Mouse (Mus musculus): Measurements from ENCODE around the gene Fam229b. TPM values are rescaled to one million over a fixed set of nuclear protein-coding genes. Genes with fewer than 3 reads are reported as not detected.

Fam229b gene
- total and polyA plus RNA-seq, 3 experiments: 3.3 to 6.5 (median 4.6) TPM

- H3K4me1 ChIP-seq (ENCODE audit: control insufficient read depth, insufficient read depth, low read length): no peaks in the 10 kb centered on the region
- 81% methylated on average over 4 of the region's 4 CpGs for WGBS
- H3K36me3 ChIP-seq (ENCODE audit: control insufficient read depth, insufficient read depth, low read length): peaks cover 6% of the 10 kb centered on the region
- TF ChIP-seq CTCF (IDR thresholded peaks at IDR 0.05) (no peak), EP300 (IDR thresholded peaks at IDR 0.05; ENCODE audit: insufficient read depth, low read depth, low read length) (no peak), POLR2A (IDR thresholded peaks at IDR 0.05; ENCODE audit: insufficient read depth, low read depth, low read length) (no peak)
- intact Hi-C loops (cut with DNase I): no loop called here
- no peaks in the 10 kb centered on the region for H3K27me3 ChIP-seq (ENCODE audit: control insufficient read depth, insufficient read depth, low read length)
- no peak for DNase-seq
- no peaks in the 10 kb centered on the region for H3K79me2 ChIP-seq (replicated peaks; ENCODE audit: control insufficient read depth, insufficient read depth, low read length)
- no peak overlapping the region for H3K27ac ChIP-seq
- no peak overlapping the region for H3K9ac ChIP-seq (ENCODE audit: low read depth, low read length)
- no peak overlapping the region for H3K4me3 ChIP-seq
Measured at GRCm38 (mm10) chr10:39109489-39109874, 24.2 kb downstream of the Fam229b start.

GRCm38 (mm10) chr10:39108837-39109488, 24.8 kb downstream of the Fam229b start:
- TF ChIP-seq POLR2A (IDR thresholded peaks at IDR 0.05; ENCODE audit: insufficient read depth, low read depth, low read length) (no peak), CTCF (IDR thresholded peaks at IDR 0.05) (no peak), EP300 (IDR thresholded peaks at IDR 0.05; ENCODE audit: insufficient read depth, low read depth, low read length) (no peak)
- Histone ChIP-seq H3K79me2 (replicated peaks; ENCODE audit: control insufficient read depth, insufficient read depth, low read length) (no peaks in the 10 kb centered on the region), H3K27me3 (ENCODE audit: control insufficient read depth, insufficient read depth, low read length) (no peaks in the 10 kb centered on the region), H3K9ac (ENCODE audit: low read depth, low read length) (no peak overlapping the region), H3K27ac (no peak overlapping the region), H3K4me3 (no peak overlapping the region), H3K4me1 (ENCODE audit: control insufficient read depth, insufficient read depth, low read length) (no peaks in the 10 kb centered on the region), H3K36me3 (ENCODE audit: control insufficient read depth, insufficient read depth, low read length) (peaks cover 6% of the 10 kb centered on the region)
- no peak for DNase-seq
- WGBS: 68% methylated on average over 10 of the region's 10 CpGs
- intact Hi-C loops (cut with DNase I): no loop called here

DNA sequence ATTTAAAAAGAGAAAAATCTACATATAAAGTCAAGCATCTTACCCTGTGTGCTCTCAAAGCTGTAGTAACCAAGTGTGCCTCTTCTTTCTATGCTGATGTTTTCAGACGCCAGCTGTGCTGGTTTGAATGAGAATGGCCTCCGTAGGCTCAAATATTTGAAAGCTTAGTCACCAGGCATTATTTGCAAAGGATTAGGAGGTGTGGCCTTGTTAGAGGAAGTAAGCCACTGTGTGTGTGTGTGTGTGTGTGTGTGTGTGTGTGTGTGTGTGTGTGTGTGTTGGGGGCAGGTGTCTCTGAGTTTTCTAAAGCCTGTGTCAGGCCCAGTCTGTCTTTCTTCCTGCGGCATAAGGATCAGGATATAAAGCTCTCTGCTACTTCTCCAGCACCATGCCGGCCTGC, 26.8 kb downstream of the Fam229b start:
- H3K4me3 ChIP-seq: no peak overlapping the region
- TF ChIP-seq CTCF (IDR thresholded peaks at IDR 0.05) (no peak), POLR2A (IDR thresholded peaks at IDR 0.05; ENCODE audit: insufficient read depth, low read depth, low read length) (no peak), EP300 (IDR thresholded peaks at IDR 0.05; ENCODE audit: insufficient read depth, low read depth, low read length) (no peak)
- no peak for DNase-seq
- H3K27me3 ChIP-seq (ENCODE audit: control insufficient read depth, insufficient read depth, low read length): no peaks in the 10 kb centered on the region
- no peaks in the 10 kb centered on the region for H3K4me1 ChIP-seq (ENCODE audit: control insufficient read depth, insufficient read depth, low read length)
- whole genome bisulfite sequencing: 71% methylated on average over 4 of the region's 4 CpGs
- no peaks in the 10 kb centered on the region for H3K79me2 ChIP-seq (replicated peaks; ENCODE audit: control insufficient read depth, insufficient read depth, low read length)
- no peak overlapping the region for H3K9ac ChIP-seq (ENCODE audit: low read depth, low read length)
- intact Hi-C loops (cut with DNase I): no loop called here
- H3K27ac ChIP-seq: no peak overlapping the region
- H3K36me3 ChIP-seq (ENCODE audit: control insufficient read depth, insufficient read depth, low read length): peaks cover 6% of the 10 kb centered on the region

GRCm38 (mm10) chr10:39106413-39106812, 27.3 kb downstream of the Fam229b start:
- Histone ChIP-seq H3K27ac (no peak overlapping the region), H3K79me2 (replicated peaks; ENCODE audit: control insufficient read depth, insufficient read depth, low read length) (no peaks in the 10 kb centered on the region), H3K27me3 (ENCODE audit: control insufficient read depth, insufficient read depth, low read length) (no peaks in the 10 kb centered on the region), H3K4me1 (ENCODE audit: control insufficient read depth, insufficient read depth, low read length) (no peaks in the 10 kb centered on the region), H3K4me3 (no peak overlapping the region), H3K9ac (ENCODE audit: low read depth, low read length) (no peak overlapping the region), H3K36me3 (ENCODE audit: control insufficient read depth, insufficient read depth, low read length) (peaks cover 6% of the 10 kb centered on the region)
- intact Hi-C loops (cut with DNase I): no loop called here
- no peak for TF ChIP-seq POLR2A (IDR thresholded peaks at IDR 0.05; ENCODE audit: insufficient read depth, low read depth, low read length)
- TF ChIP-seq CTCF (IDR thresholded peaks at IDR 0.05): no peak
- TF ChIP-seq EP300 (IDR thresholded peaks at IDR 0.05; ENCODE audit: insufficient read depth, low read depth, low read length): no peak
- no peak for DNase-seq
- WGBS: 73% methylated on average over 3 of the region's 3 CpGs

DNA sequence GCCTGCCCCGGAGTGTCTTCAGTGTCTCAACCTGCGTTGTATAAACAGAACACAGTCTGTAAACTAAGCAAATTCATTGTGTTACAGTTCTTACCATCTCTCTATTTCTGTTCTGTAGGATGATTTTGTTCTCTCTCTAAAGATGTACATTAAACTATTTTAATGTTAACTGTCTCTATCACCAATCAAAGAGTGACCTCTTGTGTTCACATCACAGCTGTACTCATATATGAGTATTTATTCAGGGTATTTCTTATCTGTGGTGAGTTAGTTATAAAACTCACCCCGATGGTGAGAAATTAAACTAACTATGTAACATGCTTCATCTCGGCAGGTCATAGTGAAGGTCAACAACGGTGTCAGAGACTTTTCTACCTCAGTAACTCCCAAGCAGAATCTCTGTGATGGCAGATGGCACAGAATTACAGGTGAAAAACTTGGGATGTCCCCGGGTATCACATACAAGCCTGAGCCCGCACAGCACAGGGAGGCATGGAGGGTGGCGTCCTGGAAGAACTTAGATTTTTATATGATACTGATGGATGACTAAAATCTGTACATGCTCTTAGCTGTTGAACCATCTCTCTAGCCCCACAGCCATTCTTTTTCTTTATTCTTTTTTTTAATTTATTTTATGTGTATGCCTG, 28.8 kb downstream of the Fam229b start:
- no peak overlapping the region for H3K4me3 ChIP-seq
- H3K36me3 ChIP-seq (ENCODE audit: control insufficient read depth, insufficient read depth, low read length): peaks cover 6% of the 10 kb centered on the region
- DNase-seq: no peak
- H3K27ac ChIP-seq: no peak overlapping the region
- WGBS: 95% methylated on average over 8 of the region's 8 CpGs
- no peaks in the 10 kb centered on the region for H3K79me2 ChIP-seq (replicated peaks; ENCODE audit: control insufficient read depth, insufficient read depth, low read length)
- intact Hi-C loops (cut with DNase I): no loop called here
- H3K9ac ChIP-seq (ENCODE audit: low read depth, low read length): no peak overlapping the region
- TF ChIP-seq CTCF (IDR thresholded peaks at IDR 0.05) (no peak), POLR2A (IDR thresholded peaks at IDR 0.05; ENCODE audit: insufficient read depth, low read depth, low read length) (no peak), EP300 (IDR thresholded peaks at IDR 0.05; ENCODE audit: insufficient read depth, low read depth, low read length) (no peak)
- H3K4me1 ChIP-seq (ENCODE audit: control insufficient read depth, insufficient read depth, low read length): no peaks in the 10 kb centered on the region
- no peaks in the 10 kb centered on the region for H3K27me3 ChIP-seq (ENCODE audit: control insufficient read depth, insufficient read depth, low read length)

DNA sequence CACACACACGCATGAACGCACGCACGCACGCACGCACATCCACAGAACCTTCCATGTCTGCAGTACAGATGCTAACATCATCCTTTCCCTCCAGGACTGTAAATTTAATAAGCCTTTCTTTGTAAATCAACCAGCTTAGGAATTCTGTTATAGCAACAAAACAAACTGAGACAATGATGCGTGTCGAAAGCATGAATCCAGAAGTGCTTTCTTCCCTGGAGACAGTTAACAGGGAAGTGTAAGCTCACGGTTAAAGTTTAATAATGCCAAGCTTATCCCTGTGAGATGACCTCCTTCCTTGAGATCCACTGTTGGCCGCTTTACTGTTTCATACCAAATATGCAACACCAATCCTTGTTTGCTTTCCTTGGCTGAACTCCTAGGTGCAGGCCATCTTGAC, 35.0 kb downstream of the Fam229b start:
- Histone ChIP-seq H3K9ac (ENCODE audit: low read depth, low read length) (no peak overlapping the region), H3K36me3 (ENCODE audit: control insufficient read depth, insufficient read depth, low read length) (peaks cover 6% of the 10 kb centered on the region), H3K4me3 (no peak overlapping the region), H3K27me3 (ENCODE audit: control insufficient read depth, insufficient read depth, low read length) (no peaks in the 10 kb centered on the region), H3K79me2 (replicated peaks; ENCODE audit: control insufficient read depth, insufficient read depth, low read length) (no peaks in the 10 kb centered on the region), H3K27ac (no peak overlapping the region), H3K4me1 (ENCODE audit: control insufficient read depth, insufficient read depth, low read length) (no peaks in the 10 kb centered on the region)
- DNase-seq: no peak
- WGBS: 93% methylated on average over 10 of the region's 10 CpGs
- intact Hi-C loops (cut with DNase I): no loop called here
- TF ChIP-seq EP300 (IDR thresholded peaks at IDR 0.05; ENCODE audit: insufficient read depth, low read depth, low read length) (no peak), POLR2A (IDR thresholded peaks at IDR 0.05; ENCODE audit: insufficient read depth, low read depth, low read length) (no peak), CTCF (IDR thresholded peaks at IDR 0.05) (no peak)

All from heart, adult 2 months (tissue).